Mouse (Mus musculus) gastrocnemius, postnatal 25 days (tissue): Measurements from ENCODE around the gene Olfr620. TPM values are rescaled to one million over a fixed set of nuclear protein-coding genes. Genes with fewer than 3 reads are reported as not detected.

Experiments used
- DNase-seq: peaks from one replicate; pipeline ENCODE4 v3.0.0; 2022
- long read RNA-seq, 2 experiments: library from polyadenylated mRNA; stranded (forward); transcript quantifications; one replicate each; pipeline ENCODE4 v2.0.0; 2021
- microRNA-seq, 2 experiments: library from miRNA; unstranded; fragments of <30 nt; microRNA quantifications; one replicate each; pipeline ENCODE4 v1.2.0; 2021; ENCODE audit warnings: borderline replicate concordance in 2 of 2
- total RNA-seq, 2 experiments: library from RNA; stranded (reverse); gene quantifications; 1 replicate in 1 of 2; 2 replicates in 1 of 2; pipeline ENCODE4 v1.2.3; 2021

The Olfr620 gene
- not detected for total RNA-seq
- long read RNA-seq, experiment 1, result 0 reads
- long read RNA-seq, experiment 2, result 0 reads

GRCm38 (mm10) chr7:103612434-103612833 is at the start of gene Olfr620:
Gene Olfr620 (minus strand): TSS chr7:103612534.
- DNase-seq, result no peak

GRCm38 (mm10) chr7:103644070-103644469 is 31.7 kb upstream of the Olfr620 start:
- DNase-seq, result no peak

GRCm38 (mm10) chr7:103642602-103643001 is 30.3 kb upstream of the Olfr620 start, which contains the start of gene Olfr622:
Gene Olfr622 (minus strand): TSS chr7:103642702.
- no peak for DNase-seq

DNA sequence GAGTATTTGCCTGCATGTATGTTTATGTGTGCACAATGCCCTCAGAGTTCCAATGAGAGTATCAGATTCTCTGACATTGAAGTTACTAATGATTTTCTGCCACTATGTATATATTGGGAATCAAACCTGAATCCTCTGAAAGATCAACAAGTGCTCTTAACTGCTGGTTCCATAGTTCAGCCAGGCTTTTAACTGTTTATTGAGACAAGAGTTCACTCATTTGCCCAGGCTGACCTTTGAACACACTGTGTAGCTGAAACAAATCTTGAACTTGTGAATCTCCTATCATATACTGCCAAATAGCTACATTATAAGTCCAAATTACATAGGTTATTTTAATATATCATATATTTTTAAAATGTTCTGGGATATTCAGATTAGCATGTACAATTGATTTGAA is 24.5 kb upstream of the Olfr620 start:
- no peak for DNase-seq

GRCm38 (mm10) chr7:103607425-103607824 is 4.9 kb downstream of the Olfr620 start:
- DNase-seq, result no peak

GRCm38 (mm10) chr7:103600275-103600674 is 12.1 kb downstream of the Olfr620 start, which contains the start of gene Olfr619:
Gene Olfr619 (plus strand): TSS chr7:103600575.
- DNase-seq, result no peak

GRCm38 (mm10) chr7:103589803-103590202 is 22.5 kb downstream of the Olfr620 start, which contains the start of gene Olfr618:
Gene Olfr618 (plus strand): TSS chr7:103590103.
- DNase-seq, result no peak

DNA sequence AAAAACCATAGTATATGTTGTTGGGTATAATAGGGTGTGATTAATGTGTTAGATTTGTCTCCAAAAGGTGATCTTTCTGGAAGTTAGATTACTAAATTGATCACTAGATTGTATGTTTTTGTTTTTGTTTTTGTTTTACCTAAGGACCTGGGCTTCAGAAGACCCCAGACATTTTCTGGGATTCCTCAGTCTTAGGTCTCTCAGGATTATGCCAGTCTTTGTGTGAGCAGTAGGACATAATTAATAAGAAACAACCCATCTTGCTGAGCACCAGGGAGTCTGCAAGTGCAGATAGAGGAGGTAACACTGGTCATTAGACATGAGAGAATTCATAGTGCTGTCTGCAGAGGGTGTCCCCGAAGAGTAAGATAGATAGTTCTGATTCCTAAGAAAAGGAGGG is 39.6 kb downstream of the Olfr620 start, which contains the start of gene Olfr617:
Gene Olfr617 (plus strand): TSS at position 301 of the 400 bp plus-strand sequence.
- no peak for DNase-seq

DNA sequence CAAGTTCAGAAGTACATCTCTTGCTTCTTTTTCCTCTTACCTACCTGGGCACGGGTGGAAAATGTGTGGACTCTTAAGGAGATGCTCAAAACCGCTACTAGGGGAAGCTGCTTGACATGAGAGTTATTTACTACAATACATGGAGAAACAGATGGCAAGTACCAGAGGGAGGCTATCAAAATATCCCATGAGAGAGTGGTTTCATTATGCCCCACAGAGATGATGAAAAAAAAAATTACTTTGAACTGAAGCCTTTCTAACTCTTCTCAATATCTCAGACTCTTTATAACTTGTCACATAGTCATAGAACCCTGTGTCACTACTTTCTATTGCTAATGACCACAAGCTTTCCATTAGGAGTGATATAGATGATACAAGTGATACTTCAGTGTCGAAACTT is 43.3 kb downstream of the Olfr620 start, which contains the start of gene Olfr616:
Gene Olfr616 (minus strand): TSS at position 101 of the 400 bp plus-strand sequence.
- no peak for DNase-seq

GRCm38 (mm10) chr7:103555779-103556178 is 56.6 kb downstream of the Olfr620 start, which contains the start of gene Olfr615:
Gene Olfr615 (plus strand): TSS chr7:103556079.
- no peak for DNase-seq

Small RNAs within 50 kb of the gene (microRNA-seq; reads per million reads assigned to microRNA genes)
- gene Gm26506, result 0 reads per million in 2 experiments

Other genes starting within 250 kb of the Olfr620 start
- gene Olfr601, start 249.9 kb downstream of the Olfr620 start, total RNA-seq, result not detected
- gene Olfr603, start 226.4 kb downstream of the Olfr620 start, total RNA-seq, result not detected
- not detected for gene Usp17lc, start 197.5 kb downstream of the Olfr620 start, total RNA-seq
- not detected for gene Olfr605, start 167.1 kb downstream of the Olfr620 start, total RNA-seq
- not detected for gene Olfr606, start 163.5 kb downstream of the Olfr620 start, total RNA-seq
- not detected for gene Olfr607, start 148.4 kb downstream of the Olfr620 start, total RNA-seq
- gene Olfr608, start 142.7 kb downstream of the Olfr620 start, total RNA-seq, result not detected
- not detected for gene Olfr609, start 114.5 kb downstream of the Olfr620 start, total RNA-seq
- gene Olfr610, start 100.4 kb downstream of the Olfr620 start, total RNA-seq, result not detected
- not detected for gene Olfr611, start 91.7 kb downstream of the Olfr620 start, total RNA-seq
- not detected for gene Olfr612, start 69.8 kb downstream of the Olfr620 start, total RNA-seq
- not detected for gene Olfr613, start 64.5 kb downstream of the Olfr620 start, total RNA-seq
- gene Olfr615, start 56.5 kb downstream of the Olfr620 start, total RNA-seq, result not detected
- not detected for gene Olfr616, start 43.4 kb downstream of the Olfr620 start, total RNA-seq
- not detected for gene Olfr617, start 39.5 kb downstream of the Olfr620 start, total RNA-seq
- gene Olfr618, start 22.4 kb downstream of the Olfr620 start, total RNA-seq, result not detected
- gene Olfr619, start 12.0 kb downstream of the Olfr620 start, total RNA-seq, result not detected
- gene Olfr622, start 30.2 kb upstream of the Olfr620 start, total RNA-seq, result not detected
- gene Olfr623, start 51.2 kb upstream of the Olfr620 start, total RNA-seq, result not detected
- not detected for gene Olfr624, start 58.7 kb upstream of the Olfr620 start, total RNA-seq
- gene Olfr625-ps1, start 70.2 kb upstream of the Olfr620 start, total RNA-seq, result not detected
- gene Olfr243, start 102.1 kb upstream of the Olfr620 start, total RNA-seq, result not detected
- gene Olfr628, start 117.8 kb upstream of the Olfr620 start, total RNA-seq, result not detected
- not detected for gene Olfr629, start 132.4 kb upstream of the Olfr620 start, total RNA-seq
- gene Olfr630, start 144.8 kb upstream of the Olfr620 start, total RNA-seq, result not detected
- not detected for gene Olfr69, start 159.1 kb upstream of the Olfr620 start, total RNA-seq
- gene Olfr68, start 167.2 kb upstream of the Olfr620 start, total RNA-seq, result not detected
- gene Olfr67, start 179.3 kb upstream of the Olfr620 start, total RNA-seq, result not detected
- gene Hbb-bt, start 201.5 kb upstream of the Olfr620 start, total RNA-seq, result 100 to 1,000 TPM in 1 of 2 experiments, 10 to 100 TPM in 1; 60.5 to 281 TPM
- gene Hbb-bs, start 215.6 kb upstream of the Olfr620 start, total RNA-seq, result 1,000 to 10,000 TPM in 1 of 2 experiments, 100 to 1,000 TPM in 1; 504 to 2,205 TPM
- not detected for gene Hbb-bh2, start 228.0 kb upstream of the Olfr620 start, total RNA-seq
- not detected for gene Hbb-bh1, start 230.6 kb upstream of the Olfr620 start, total RNA-seq
- gene Hbb-y, start 240.7 kb upstream of the Olfr620 start, total RNA-seq, result not detected